Mouse (Mus musculus): Measurements from ENCODE around the gene Gng4. TPM values are rescaled to one million over a fixed set of nuclear protein-coding genes. Genes with fewer than 3 reads are reported as not detected.
A peak's percentile ranks its signal among the peaks of the same experiment; 100 is the strongest.
"Not testable (repeated sequence)": the region's sequence is repeated elsewhere in the genome, so short reads cannot be mapped to it uniquely, and the experiment has no call there.

The Gng4 gene
- under 1 TPM; 0.22 to 0.41 (median 0.31) TPM for total RNA-seq (2022)

- DNase-seq (ENCODE audit: low spot score): peak; percentile 8
These were observed at the start of gene Gng4 for GRCm38 (mm10) chr13:13783894-13784419. Gng4 (plus strand) TSS chr13:13784059.

DNA sequence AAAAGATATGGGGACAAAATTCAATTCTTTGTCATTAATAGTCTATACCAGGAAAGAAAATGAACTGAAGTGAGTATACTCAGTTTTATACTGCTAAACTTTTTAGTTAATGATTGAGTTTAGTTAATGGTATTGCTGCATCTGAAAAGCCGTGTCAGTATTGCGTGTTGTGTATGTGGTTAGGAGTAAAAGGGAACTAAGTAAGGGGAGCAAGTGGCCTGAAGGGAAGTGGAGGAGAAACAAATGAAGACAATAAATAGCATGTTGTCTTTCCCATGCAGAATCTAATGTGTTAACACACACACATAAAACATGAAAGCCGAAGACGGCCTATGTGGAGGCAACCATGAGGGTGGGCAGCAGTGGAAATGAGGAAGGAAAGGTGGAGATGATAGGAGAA is 44.6 kb upstream of the Gng4 start:
- no peak for DNase-seq (ENCODE audit: low spot score)

DNA sequence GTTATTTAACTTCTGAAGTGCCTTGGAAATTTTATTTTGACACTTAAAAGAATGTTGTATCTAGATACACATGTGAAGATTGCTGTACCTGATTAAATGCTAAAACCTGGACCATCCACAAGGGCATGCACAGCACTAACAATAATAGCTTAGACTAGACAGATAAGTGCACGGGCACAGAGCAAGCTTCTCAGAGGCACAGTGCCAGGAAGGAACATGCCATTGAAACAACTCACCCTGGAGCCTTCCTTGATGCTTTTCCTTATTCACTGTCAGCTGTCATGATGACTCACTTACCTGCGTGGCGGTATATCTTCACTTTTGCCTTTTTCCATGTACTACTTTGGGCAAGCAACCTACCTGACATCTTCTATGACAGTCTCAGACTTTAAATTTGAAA is 37.9 kb upstream of the Gng4 start:
- DNase-seq (ENCODE audit: low spot score): no peak

DNA sequence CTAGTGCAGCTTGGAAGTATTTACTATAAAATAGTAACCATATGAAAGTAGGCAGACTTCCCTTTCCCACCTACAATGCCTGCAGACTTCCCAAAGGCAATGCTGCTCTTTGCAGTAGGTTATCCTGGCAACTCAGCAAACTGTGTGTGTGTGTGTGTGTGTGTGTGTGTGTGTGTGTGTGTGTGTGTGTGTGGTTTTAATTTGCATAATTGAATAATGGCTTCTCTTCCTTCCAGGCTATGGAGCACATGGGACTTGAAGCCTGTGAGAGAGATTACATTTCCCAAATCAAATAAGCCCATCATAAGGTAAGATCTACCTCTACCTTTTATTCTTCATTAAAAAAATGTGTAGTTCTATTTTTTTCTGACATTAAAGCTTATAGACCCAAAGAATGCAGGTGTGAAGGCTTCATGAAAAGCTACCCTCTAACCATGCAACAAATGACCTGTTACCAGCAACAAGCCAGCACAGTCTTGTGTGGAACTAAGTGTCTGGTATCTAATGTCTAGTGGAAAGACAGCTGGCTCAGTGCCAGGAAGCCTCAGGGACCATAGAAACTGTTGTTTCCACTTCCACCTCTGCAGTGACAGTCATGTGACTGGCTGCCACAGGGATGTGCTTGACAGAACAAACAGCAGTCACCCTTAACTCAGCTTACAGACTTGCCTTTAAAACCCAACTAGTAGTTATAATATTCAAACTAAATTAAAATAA is 7.9 kb upstream of the Gng4 start:
- DNase-seq (ENCODE audit: low spot score): no peak

GRCm38 (mm10) chr13:13777052-13777451 is 6.8 kb upstream of the Gng4 start:
- no peak for DNase-seq (ENCODE audit: low spot score)

GRCm38 (mm10) chr13:13777696-13778095 is 6.2 kb upstream of the Gng4 start:
- DNase-seq (ENCODE audit: low spot score): no peak

- DNase-seq (ENCODE audit: low spot score): no peak
These were observed 4.9 kb upstream of the Gng4 start for GRCm38 (mm10) chr13:13778837-13779458.

DNA sequence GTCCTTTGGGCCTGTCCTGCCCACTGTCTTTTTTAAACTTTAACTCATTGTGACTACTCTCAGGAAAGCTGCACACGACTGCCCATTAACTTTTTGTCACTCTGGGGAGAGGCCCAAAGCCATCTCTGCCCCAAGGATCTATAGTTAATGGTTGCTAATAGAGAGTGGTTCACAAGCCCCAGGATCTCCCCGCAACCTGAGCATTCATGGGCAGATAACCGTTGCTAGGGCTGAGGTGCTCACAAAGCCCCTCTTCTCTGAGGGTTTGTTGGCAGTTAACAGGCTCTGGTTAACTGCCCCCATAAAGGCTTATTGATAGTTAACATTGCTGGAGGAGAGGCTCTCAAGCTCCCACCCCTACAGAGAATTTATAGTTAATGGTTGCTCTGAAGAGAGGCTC is 3.6 kb upstream of the Gng4 start:
- DNase-seq (ENCODE audit: low spot score): no peak

GRCm38 (mm10) chr13:13781026-13781425 is 2.8 kb upstream of the Gng4 start:
- DNase-seq (ENCODE audit: low spot score): no peak

DNA sequence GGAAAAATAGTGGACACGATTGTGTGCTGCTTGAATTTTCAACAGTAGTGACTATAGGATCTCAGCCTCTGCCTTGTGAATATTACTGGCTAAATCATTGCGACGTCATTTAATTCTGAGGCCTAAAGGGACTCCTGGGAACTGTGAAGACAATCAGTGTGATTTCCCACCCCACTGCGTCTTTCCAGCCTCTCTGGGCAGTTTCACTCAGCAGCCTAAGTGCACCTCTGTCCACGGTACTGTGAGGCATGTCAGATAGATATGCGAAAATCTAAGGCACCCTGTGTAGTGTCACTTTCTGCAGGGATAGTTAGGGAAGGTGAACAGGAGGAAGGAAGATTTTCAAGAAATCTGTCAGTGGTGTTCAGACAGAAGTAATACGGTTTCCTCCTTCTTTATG is 563 bp upstream of the Gng4 start:
- DNase-seq (ENCODE audit: low spot score): no peak

DNA sequence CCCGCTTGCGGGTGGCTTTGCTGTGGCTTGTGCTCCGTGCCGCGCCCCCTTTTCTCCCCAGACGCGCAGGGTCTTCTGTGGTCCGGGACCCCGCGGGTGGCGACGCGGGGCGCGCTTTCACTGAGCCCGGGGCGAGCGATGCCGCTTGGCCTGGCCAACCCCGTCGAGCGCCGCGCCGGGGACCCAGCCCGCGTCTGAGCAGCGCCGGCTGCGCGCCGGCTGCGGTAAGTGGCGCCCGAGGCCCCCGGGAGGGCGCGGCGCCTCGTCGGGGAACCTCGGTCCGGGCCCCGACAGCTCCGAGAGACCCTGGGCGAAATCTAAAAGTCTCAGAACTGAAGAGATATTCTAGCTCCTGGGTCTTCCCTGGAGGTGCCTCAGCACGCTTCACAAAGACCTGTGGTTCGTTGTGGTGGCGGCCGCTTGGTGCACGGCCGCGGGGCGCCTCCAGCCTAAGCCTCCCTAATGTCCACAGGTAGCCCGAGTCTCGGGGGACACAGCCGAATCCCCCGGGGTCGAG is 619 bp downstream of the Gng4 start:
- no peak for DNase-seq (ENCODE audit: low spot score)

DNA sequence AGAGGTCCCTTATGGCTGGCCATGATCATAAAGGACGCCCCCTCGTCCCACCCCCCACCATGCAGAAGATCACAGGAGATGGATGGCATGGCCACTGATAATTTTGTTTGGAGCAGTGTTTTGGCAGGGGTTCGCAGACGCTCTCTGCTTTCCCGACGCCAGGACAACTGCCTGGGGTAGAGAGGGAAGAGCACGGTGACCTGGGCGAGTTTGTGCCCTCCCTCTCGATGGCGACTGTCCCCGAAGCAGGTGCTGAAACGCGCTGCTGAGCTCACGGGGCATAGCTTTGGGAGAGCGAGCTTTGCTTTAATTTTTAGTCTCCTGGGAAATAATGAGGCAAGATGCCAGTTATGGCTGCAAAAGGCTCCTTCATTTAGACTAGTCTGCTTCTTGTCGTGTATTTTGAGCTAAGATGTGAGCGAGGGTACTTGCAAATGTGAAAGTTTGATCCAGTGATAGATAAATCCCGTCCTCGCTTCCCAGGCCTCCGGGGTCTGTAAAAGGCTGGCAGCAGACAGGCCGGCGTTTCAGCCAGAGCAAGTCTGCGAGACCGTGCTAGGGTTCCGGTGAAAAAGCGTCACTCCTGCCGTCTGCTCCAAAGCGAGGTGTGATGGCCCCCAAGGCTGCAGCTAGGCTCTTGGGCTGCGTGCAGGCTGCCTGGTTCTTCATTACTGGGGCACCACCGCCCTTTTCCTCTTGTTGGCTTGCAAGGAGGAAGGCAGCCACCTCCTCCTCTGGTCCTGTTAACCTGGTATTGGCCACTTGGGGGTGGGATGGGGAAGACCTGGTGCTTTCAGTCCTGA is 1.3 kb downstream of the Gng4 start:
- no peak for DNase-seq (ENCODE audit: low spot score)

DNA sequence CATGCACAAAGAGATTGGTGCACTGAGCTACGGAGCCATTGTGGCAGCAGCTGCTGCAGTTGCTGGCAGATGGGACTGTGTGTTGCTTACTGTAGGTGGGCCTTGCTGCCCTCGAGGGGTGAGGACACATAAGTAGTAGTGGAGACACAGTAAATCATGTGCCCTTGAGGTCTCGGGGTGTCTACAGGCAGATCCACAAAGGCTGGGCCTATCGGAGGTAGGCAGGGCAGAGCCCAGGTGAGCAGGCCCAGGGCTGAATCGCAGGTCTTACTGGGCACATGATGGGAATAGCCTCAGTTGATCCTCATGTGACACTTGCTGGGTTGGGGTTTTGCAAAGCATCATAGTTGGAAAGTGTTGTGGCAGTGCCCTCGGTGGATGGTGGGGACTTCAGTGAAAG is 3.1 kb downstream of the Gng4 start:
- DNase-seq (ENCODE audit: low spot score): no peak

DNA sequence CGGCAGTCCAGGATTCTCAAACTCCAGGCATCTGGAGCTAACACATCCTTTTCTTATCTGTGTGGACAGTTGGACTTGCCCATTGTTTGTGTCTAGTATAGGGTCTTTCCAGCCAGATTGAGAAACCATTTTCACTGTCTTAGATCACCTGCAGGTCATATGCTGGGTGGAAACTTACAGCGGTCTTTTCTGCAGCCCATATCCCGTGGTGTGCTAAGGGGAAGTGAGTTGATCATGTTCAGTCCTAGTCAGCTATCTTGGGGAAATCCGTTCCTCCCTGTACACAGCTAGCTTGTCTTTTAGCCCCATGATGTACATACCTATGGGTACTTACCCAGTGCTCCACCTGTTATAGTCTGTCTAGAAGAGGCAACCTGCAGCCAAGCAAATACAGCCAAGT is 4.2 kb downstream of the Gng4 start:
- no peak for DNase-seq (ENCODE audit: low spot score)

- no peak for DNase-seq (ENCODE audit: low spot score)
These were observed 8.1 kb downstream of the Gng4 start for GRCm38 (mm10) chr13:13791981-13792380.

DNA sequence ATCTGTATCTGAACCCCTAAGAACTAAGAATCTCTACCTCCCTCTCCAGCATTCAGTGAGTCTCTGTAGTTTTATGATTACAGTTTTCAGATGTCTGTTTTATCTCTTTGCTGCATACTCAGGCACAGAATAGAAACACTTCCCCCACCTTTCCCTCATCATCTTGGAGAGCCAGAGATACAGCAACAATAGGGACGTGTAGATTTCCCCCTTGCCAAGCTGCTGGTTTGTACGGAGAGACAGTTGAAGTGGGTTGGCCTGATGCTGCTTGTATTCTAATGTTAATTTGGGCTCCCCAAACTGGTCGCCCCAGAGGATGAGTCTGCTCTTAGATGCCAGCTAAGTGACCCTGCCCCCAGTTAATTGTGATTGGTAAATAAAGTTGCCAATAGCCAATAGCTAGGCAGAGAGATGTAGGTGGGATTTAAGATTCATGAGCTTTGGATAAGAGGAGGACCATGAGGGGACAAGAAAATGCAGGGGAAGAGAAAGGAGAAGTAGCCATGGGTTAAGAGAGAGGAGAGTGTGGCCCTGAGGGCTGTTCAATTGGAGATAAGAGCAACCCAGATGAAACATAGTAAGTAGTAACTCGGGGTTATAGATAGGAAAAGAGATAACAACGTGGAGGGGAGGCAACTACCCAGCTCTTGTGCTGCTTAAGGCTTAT is 11.4 kb downstream of the Gng4 start:
- DNase-seq (ENCODE audit: low spot score): no peak

GRCm38 (mm10) chr13:13796082-13796481 is 12.2 kb downstream of the Gng4 start:
- no peak for DNase-seq (ENCODE audit: low spot score)

- DNase-seq (ENCODE audit: low spot score): not testable (repeated sequence)
These were observed 14.0 kb downstream of the Gng4 start for GRCm38 (mm10) chr13:13797816-13798215.

DNA sequence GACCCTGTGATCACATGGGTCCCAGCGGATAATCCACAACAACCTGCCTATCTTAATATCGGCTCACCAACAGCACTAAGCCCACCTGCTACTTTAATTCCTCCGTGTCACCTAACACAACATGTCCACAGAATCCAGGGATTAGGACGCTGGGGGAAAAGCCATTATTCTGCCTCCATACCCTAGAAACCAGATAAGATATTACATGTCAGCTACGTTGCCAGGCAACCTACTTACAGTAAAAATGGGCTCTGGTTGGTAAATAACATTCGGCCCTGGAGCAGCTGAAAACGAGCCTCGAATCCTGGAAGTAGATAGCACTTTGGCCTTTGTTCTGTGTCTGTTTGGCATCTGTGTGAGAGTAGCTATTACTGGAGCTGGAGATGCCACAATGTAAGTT is 14.9 kb downstream of the Gng4 start:
- no peak for DNase-seq (ENCODE audit: low spot score)

DNA sequence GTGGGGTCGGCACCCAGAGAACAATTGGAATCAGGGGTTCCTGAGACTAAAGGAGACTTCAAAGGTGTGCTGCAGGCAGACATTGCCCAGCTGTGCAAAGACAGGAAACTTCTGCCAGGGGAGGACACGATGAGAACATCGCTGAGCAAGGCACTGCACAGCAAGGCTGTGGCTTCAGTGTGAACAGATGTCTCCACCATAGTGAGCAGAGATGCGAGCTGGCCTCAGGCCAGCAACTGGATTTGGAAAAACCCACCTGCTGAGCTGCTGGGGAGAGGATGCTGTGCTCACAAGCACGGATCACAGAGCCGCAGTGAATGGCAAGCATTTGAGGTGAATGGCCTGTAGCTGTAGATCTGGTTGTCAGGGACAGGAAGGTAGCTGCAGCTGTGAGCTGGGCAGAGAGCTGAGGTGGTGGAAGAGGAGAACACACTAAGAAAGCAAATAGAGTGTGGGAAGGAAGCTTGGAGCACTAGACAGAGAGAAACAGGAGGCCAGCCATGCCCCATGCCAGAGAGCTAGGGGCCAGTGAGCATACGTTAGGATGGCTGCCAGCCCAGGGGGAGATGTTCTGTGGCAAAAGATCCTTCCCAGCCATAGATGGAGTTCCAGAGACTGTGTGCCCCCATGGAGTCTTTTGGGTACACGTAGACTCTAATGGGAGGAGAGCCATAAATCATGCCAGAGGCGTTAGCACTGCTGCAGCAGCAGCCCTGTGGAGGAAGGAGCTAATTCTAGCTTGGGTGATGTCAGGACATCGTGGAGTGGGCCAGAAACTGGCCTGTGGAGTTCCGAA is 24.7 kb downstream of the Gng4 start:
- DNase-seq (ENCODE audit: low spot score): no peak

GRCm38 (mm10) chr13:13810885-13811284 is 27.0 kb downstream of the Gng4 start:
- DNase-seq (ENCODE audit: low spot score): no peak

Measured in heart, adult 8-10 months (tissue).